9 mouse cellular contexts compared by ENCODE assay signal in the genomic region with DNA sequence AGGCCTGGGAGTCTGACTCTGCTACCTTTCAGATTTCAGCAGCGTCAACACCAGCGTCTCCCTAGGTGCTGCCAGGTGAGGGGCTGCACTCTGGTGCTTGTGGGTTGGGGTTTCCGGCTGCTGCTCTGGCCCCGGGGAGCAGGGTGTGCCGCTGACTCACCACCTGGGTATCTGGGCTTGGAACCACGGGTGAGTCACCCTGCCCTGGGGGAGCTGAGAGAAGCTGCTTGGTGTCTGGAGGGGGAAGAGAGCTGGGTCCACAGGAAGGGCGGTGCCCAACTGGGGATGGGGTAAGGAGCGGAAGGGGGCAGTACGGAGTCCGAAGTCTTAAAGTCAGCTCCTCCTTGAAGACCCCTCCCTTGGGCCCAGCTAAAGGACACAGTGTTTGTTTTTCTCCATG. TPM values are rescaled to one million over a fixed set of nuclear protein-coding genes. Genes with fewer than 3 reads are reported as not detected.
DNase-seq lines count a peak whose midpoint lies in the region; ATAC-seq and TF ChIP-seq lines count a peak whose summit lies in the region.
"Had no signal": no experiment of that assay in that cellular context is flagged by ENCODE, and none has a peak within 500 bp of the region (broad histone marks: within the 10 kb centered on the region; RNA-seq: fewer than 3 reads in every experiment).

No protein-coding gene starts in this region.

- WGBS in heart, embryonic 13.5 days: 48% methylated on average over 10 of the region's 10 CpGs
- WGBS in limb, embryonic 13.5 days: 66% methylated on average over 10 of the region's 10 CpGs
- 78% methylated on average over 10 of the region's 10 CpGs for WGBS in midbrain, embryonic 14.5 days
- WGBS in midbrain, embryonic 11.5 days: 72% methylated on average over 10 of the region's 10 CpGs

- DNase-seq in adrenal gland, adult 8-10 months: peak; percentile 85
- peak; percentile 96 for DNase-seq in urinary bladder, postnatal 14 days (ENCODE audit: low spot score)
- no peak for DNase-seq in midbrain, embryonic 14.5 days
- DNase-seq in midbrain, embryonic 11.5 days (ENCODE audit: low spot score, missing footprints): no peak

- no peaks in the 10 kb centered on the region for H3K36me3 ChIP-seq in E14TG2a.4 (ENCODE audit: insufficient read depth, low read length)
- no peaks in the 10 kb centered on the region for H3K36me3 ChIP-seq in heart, embryonic 13.5 days
- H3K36me3 ChIP-seq in limb, embryonic 13.5 days: no peaks in the 10 kb centered on the region
- H3K36me3 ChIP-seq in midbrain, embryonic 14.5 days (ENCODE audit: control insufficient read depth, insufficient read depth, low read length): no peaks in the 10 kb centered on the region
- no peaks in the 10 kb centered on the region for H3K36me3 ChIP-seq in midbrain, embryonic 11.5 days (ENCODE audit: control insufficient read depth, insufficient read depth, low read length)
- H3K36me3 ChIP-seq: hindbrain, embryonic 15.5 days had no signal

- no peaks in the 10 kb centered on the region for H3K9me3 ChIP-seq in E14TG2a.4 (ENCODE audit: low read length)
- no peaks in the 10 kb centered on the region for H3K9me3 ChIP-seq in heart, embryonic 13.5 days
- no peaks in the 10 kb centered on the region; the same call in 1 of the 2 replicates for H3K9me3 ChIP-seq in limb, embryonic 13.5 days
- no peaks in the 10 kb centered on the region for H3K9me3 ChIP-seq in midbrain, embryonic 14.5 days (ENCODE audit: control insufficient read depth, low read length)
- no peaks in the 10 kb centered on the region; the same call in 1 of the 2 replicates for H3K9me3 ChIP-seq in midbrain, embryonic 11.5 days (ENCODE audit: control insufficient read depth, low read length)
- H3K9me3 ChIP-seq: hindbrain, embryonic 15.5 days had no signal

- no peak overlapping the region for H3K9ac ChIP-seq in heart, embryonic 13.5 days
- no peak overlapping the region for H3K9ac ChIP-seq in limb, embryonic 13.5 days
- no peak overlapping the region for H3K9ac ChIP-seq in midbrain, embryonic 14.5 days (replicated peaks; ENCODE audit: low read length)
- no peak overlapping the region for H3K9ac ChIP-seq in midbrain, embryonic 11.5 days (ENCODE audit: low read length)
- H3K9ac ChIP-seq: hindbrain, embryonic 15.5 days had no signal

- no peak for ATAC-seq in heart, embryonic 13.5 days (ENCODE audit: extremely low read depth, insufficient number of reproducible peaks, low FRiP score, low TSS enrichment)
- no peak; the same call in 1 of the 2 replicates for ATAC-seq in limb, embryonic 13.5 days (ENCODE audit: low FRiP score, low read depth)
- ATAC-seq in neutrophil, adult 5-6 weeks (ENCODE audit: extremely low read depth, insufficient number of reproducible peaks, low FRiP score, poor library complexity, severe bottlenecking): peak; percentile 83
- ATAC-seq in midbrain, embryonic 14.5 days (ENCODE audit: low FRiP score, low TSS enrichment): no peak
- ATAC-seq in midbrain, embryonic 11.5 days (ENCODE audit: low FRiP score): no peak

- H3K4me3 ChIP-seq in E14TG2a.4 (replicated peaks; ENCODE audit: low read length): peak overlapping the region; percentile 48
- no peak overlapping the region for H3K4me3 ChIP-seq in heart, embryonic 13.5 days
- no peak overlapping the region for H3K4me3 ChIP-seq in limb, embryonic 13.5 days
- H3K4me3 ChIP-seq in midbrain, embryonic 14.5 days (replicated peaks; ENCODE audit: low read depth, low read length): no peak overlapping the region
- no peak overlapping the region for H3K4me3 ChIP-seq in midbrain, embryonic 11.5 days (ENCODE audit: low read depth, low read length)
- H3K4me3 ChIP-seq: hindbrain, embryonic 15.5 days had no signal

- peaks cover 12% of the 10 kb centered on the region; the same call in 1 of the 2 replicates for H3K27me3 ChIP-seq in E14TG2a.4 (ENCODE audit: insufficient read depth, low read length)
- H3K27me3 ChIP-seq in heart, embryonic 13.5 days (replicated peaks): no peaks in the 10 kb centered on the region
- H3K27me3 ChIP-seq in limb, embryonic 13.5 days: no peaks in the 10 kb centered on the region
- no peaks in the 10 kb centered on the region for H3K27me3 ChIP-seq in midbrain, embryonic 14.5 days (ENCODE audit: control insufficient read depth, insufficient read depth, low read length)
- no peaks in the 10 kb centered on the region for H3K27me3 ChIP-seq in midbrain, embryonic 11.5 days (ENCODE audit: control insufficient read depth, insufficient read depth, low read length)
- H3K27me3 ChIP-seq: hindbrain, embryonic 15.5 days had no signal

- H3K27ac ChIP-seq in heart, embryonic 13.5 days (replicated peaks): peak overlapping the region; percentile 22; the same call in 1 of the 2 replicates
- H3K27ac ChIP-seq in limb, embryonic 13.5 days: 0 out of 2 replicates have a peak overlapping the region, but pooled peaks have one; percentile 0
- no peak overlapping the region for H3K27ac ChIP-seq in midbrain, embryonic 14.5 days (replicated peaks; ENCODE audit: low read depth, low read length)
- H3K27ac ChIP-seq in midbrain, embryonic 11.5 days (ENCODE audit: low read depth, low read length): no peak overlapping the region
- H3K27ac ChIP-seq: hindbrain, embryonic 15.5 days had no signal

- no peak for TF ChIP-seq CTCF in E14TG2a.4 (conservative IDR thresholded peaks at IDR 0.05; ENCODE audit: low read length)

- peaks cover 57% of the 10 kb centered on the region for H3K4me1 ChIP-seq in E14TG2a.4 (replicated peaks; ENCODE audit: low read depth, low read length)
- peaks cover 31% of the 10 kb centered on the region for H3K4me1 ChIP-seq in heart, embryonic 13.5 days
- H3K4me1 ChIP-seq in limb, embryonic 13.5 days: peaks cover 5% of the 10 kb centered on the region; the same call in 1 of the 2 replicates
- no peaks in the 10 kb centered on the region for H3K4me1 ChIP-seq in midbrain, embryonic 14.5 days (ENCODE audit: control insufficient read depth, insufficient read depth, low read length)
- no peaks in the 10 kb centered on the region for H3K4me1 ChIP-seq in midbrain, embryonic 11.5 days (ENCODE audit: control insufficient read depth, insufficient read depth, low read length)
- H3K4me1 ChIP-seq: hindbrain, embryonic 15.5 days had no signal

- no peak overlapping the region for H3K4me2 ChIP-seq in heart, embryonic 13.5 days
- H3K4me2 ChIP-seq in limb, embryonic 13.5 days (replicated peaks): no peak overlapping the region
- H3K4me2 ChIP-seq in midbrain, embryonic 14.5 days (ENCODE audit: low read length): no peak overlapping the region
- H3K4me2 ChIP-seq in midbrain, embryonic 11.5 days: no peak overlapping the region
- H3K4me2 ChIP-seq: hindbrain, embryonic 15.5 days had no signal

RNA-seq across cellular contexts. Expression of gene S100a2, which starts 3.1 kb away (rescaled TPM):
- total RNA-seq in adrenal gland, adult 8-10 months (2022): not detected
- not detected in 2 replicates for polyA plus RNA-seq in heart, embryonic 13.5 days (2015; fragmentation: Nextera tagmentation; extraction: Ambion mirVana)
- not detected in 2 replicates for polyA plus RNA-seq in limb, embryonic 13.5 days (2015; fragmentation: Nextera tagmentation; extraction: Ambion mirVana)
- not detected in 2 replicates for total RNA-seq in neutrophil, adult 5-6 weeks (2017)
- not detected in 2 replicates for polyA plus RNA-seq in midbrain, embryonic 14.5 days (2014; fragmentation: Nextera tagmentation; extraction: Ambion mirVana)
- polyA plus RNA-seq in midbrain, embryonic 11.5 days (2014; fragmentation: Nextera tagmentation; extraction: Ambion mirVana): not detected in 2 replicates
- polyA plus RNA-seq: hindbrain, embryonic 15.5 days had no signal

RNA-seq across cellular contexts. Expression of gene Gm42674, which starts 14.8 kb away (rescaled TPM):
- not detected for total RNA-seq in adrenal gland, adult 8-10 months (2022)
- polyA plus RNA-seq in heart, embryonic 13.5 days (2015; fragmentation: Nextera tagmentation; extraction: Ambion mirVana): not detected in 2 replicates
- polyA plus RNA-seq in limb, embryonic 13.5 days (2015; fragmentation: Nextera tagmentation; extraction: Ambion mirVana): not detected in 2 replicates
- not detected in 2 replicates for total RNA-seq in neutrophil, adult 5-6 weeks (2017)
- not detected in 2 replicates for polyA plus RNA-seq in midbrain, embryonic 14.5 days (2014; fragmentation: Nextera tagmentation; extraction: Ambion mirVana)
- not detected in 2 replicates for polyA plus RNA-seq in midbrain, embryonic 11.5 days (2014; fragmentation: Nextera tagmentation; extraction: Ambion mirVana)
- polyA plus RNA-seq: hindbrain, embryonic 15.5 days had no signal

RNA-seq across cellular contexts. Expression of gene S100a4, which starts 16.7 kb away (rescaled TPM):
- total RNA-seq in adrenal gland, adult 8-10 months (2022): 10 to 100 TPM in 2 of 4 experiments, 1 to 10 TPM in 2; 7.5 to 22.9 (median 12.5) TPM
- 2.4 and 3.1 TPM in 2 replicates for polyA plus RNA-seq in heart, embryonic 13.5 days (2015; fragmentation: Nextera tagmentation; extraction: Ambion mirVana)
- 6.7 and 7.0 TPM in 2 replicates for polyA plus RNA-seq in limb, embryonic 13.5 days (2015; fragmentation: Nextera tagmentation; extraction: Ambion mirVana)
- 88.4 and 95.9 TPM in 2 replicates for total RNA-seq in neutrophil, adult 5-6 weeks (2017)
- polyA plus RNA-seq in midbrain, embryonic 14.5 days (2014; fragmentation: Nextera tagmentation; extraction: Ambion mirVana): 1.5 TPM in 1 of 2 replicates, not detected in the other
- 0.34 and 0.50 TPM in 2 replicates for polyA plus RNA-seq in midbrain, embryonic 11.5 days (2014; fragmentation: Nextera tagmentation; extraction: Ambion mirVana)

RNA-seq across cellular contexts. Expression of gene S100a5, which starts 21.4 kb away (rescaled TPM):
- not detected for total RNA-seq in adrenal gland, adult 8-10 months (2022)
- polyA plus RNA-seq in heart, embryonic 13.5 days (2015; fragmentation: Nextera tagmentation; extraction: Ambion mirVana): not detected in 2 replicates
- not detected in 2 replicates for polyA plus RNA-seq in limb, embryonic 13.5 days (2015; fragmentation: Nextera tagmentation; extraction: Ambion mirVana)
- total RNA-seq in neutrophil, adult 5-6 weeks (2017): not detected in 2 replicates
- not detected in 2 replicates for polyA plus RNA-seq in midbrain, embryonic 14.5 days (2014; fragmentation: Nextera tagmentation; extraction: Ambion mirVana)
- not detected in 2 replicates for polyA plus RNA-seq in midbrain, embryonic 11.5 days (2014; fragmentation: Nextera tagmentation; extraction: Ambion mirVana)
- polyA plus RNA-seq: hindbrain, embryonic 15.5 days had no signal

RNA-seq across cellular contexts. Expression of gene S100a6, which starts 25.8 kb away (rescaled TPM):
- 10 to 100 TPM; 57.0 to 92.3 (median 67.2) TPM for total RNA-seq in adrenal gland, adult 8-10 months (2022)
- 38.1 and 38.2 TPM in 2 replicates for polyA plus RNA-seq in heart, embryonic 13.5 days (2015; fragmentation: Nextera tagmentation; extraction: Ambion mirVana)
- polyA plus RNA-seq in limb, embryonic 13.5 days (2015; fragmentation: Nextera tagmentation; extraction: Ambion mirVana): 58.5 and 64.0 TPM in 2 replicates
- total RNA-seq in neutrophil, adult 5-6 weeks (2017): 1,146 and 1,580 TPM in 2 replicates
- 4.6 and 32.0 TPM in 2 replicates for polyA plus RNA-seq in midbrain, embryonic 14.5 days (2014; fragmentation: Nextera tagmentation; extraction: Ambion mirVana)
- 24.5 and 25.1 TPM in 2 replicates for polyA plus RNA-seq in midbrain, embryonic 11.5 days (2014; fragmentation: Nextera tagmentation; extraction: Ambion mirVana)

Comparison
In these comparisons a context has a peak if more than half of its experiments do, and no peak if none do; other contexts are left out.
1. DNase-seq: peak in adrenal gland, adult 8-10 months (single experiment) and urinary bladder, postnatal 14 days (single experiment); none in midbrain, embryonic 14.5 days (single experiment) and midbrain, embryonic 11.5 days (single experiment).
2. H3K27ac ChIP-seq: peak in heart, embryonic 13.5 days (single experiment) and limb, embryonic 13.5 days (single experiment); none in midbrain, embryonic 14.5 days (single experiment) and midbrain, embryonic 11.5 days (single experiment).